Mouse (Mus musculus) liver, adult 2 months (tissue): Measurements from ENCODE around the gene Dcaf11.

ENCODE experiments used
- CTCF ChIP-seq: fragments of 200-500 bp; IDR thresholded peaks from 2 replicates; pipeline ENCODE4 v1.5.1; 2011; ENCODE audit warnings: low read depth, low read length, control low read depth
- POLR2A ChIP-seq: fragments of 200-500 bp; IDR thresholded peaks from 2 replicates; pipeline ENCODE4 v1.6.1; 2011; ENCODE audit warnings: low read length, control low read depth; ENCODE audit not compliant: insufficient read depth; ENCODE audit errors: extremely low read depth

GRCm38 (mm10) chr14:55565748-55566147 is 5.9 kb downstream of the Dcaf11 start:
- no peak; the same call in 1 of the 2 replicates for TF ChIP-seq CTCF
- no peak for TF ChIP-seq POLR2A
